In genomic region chr1:37903178-37903577, GRCm38 (mm10) we compare ENCODE assay signal across 8 mouse cellular contexts. TPM values are rescaled to one million over a fixed set of nuclear protein-coding genes. Genes with fewer than 3 reads are reported as not detected.
DNase-seq lines count a peak whose midpoint lies in the region; TF ChIP-seq lines count a peak whose summit lies in the region.
"Had no signal": no experiment of that assay in that cellular context is flagged by ENCODE, and none has a peak within 500 bp of the region (broad histone marks: within the 10 kb centered on the region; RNA-seq: fewer than 3 reads in every experiment).

No protein-coding gene starts in this region.

- H3K36me3 ChIP-seq in E14TG2a.4 (ENCODE audit: insufficient read depth, low read length), result peaks cover 9% of the 10 kb centered on the region
- H3K36me3 ChIP-seq in embryonic facial prominence, embryonic 10.5 days (replicated peaks), result peaks cover 25% of the 10 kb centered on the region

- H3K9me3 ChIP-seq in E14TG2a.4 (ENCODE audit: low read length), result no peaks in the 10 kb centered on the region
- no peaks in the 10 kb centered on the region for H3K9me3 ChIP-seq in embryonic facial prominence, embryonic 10.5 days

- H3K27me3 ChIP-seq in E14TG2a.4 (ENCODE audit: insufficient read depth, low read length), result no peaks in the 10 kb centered on the region
- no peaks in the 10 kb centered on the region for H3K27me3 ChIP-seq in embryonic facial prominence, embryonic 10.5 days (replicated peaks; ENCODE audit: low read depth, poor library complexity, severe bottlenecking)

- no peak overlapping the region for H3K4me3 ChIP-seq in layer of hippocampus, adult 2 months
- no peak overlapping the region for H3K4me3 ChIP-seq in E14TG2a.4 (replicated peaks; ENCODE audit: low read length)
- no peak overlapping the region for H3K4me3 ChIP-seq in embryonic facial prominence, embryonic 10.5 days

- peak overlapping the region; percentile 15; the same call in 1 of the 2 replicates for H3K27ac ChIP-seq in layer of hippocampus, adult 2 months
- H3K27ac ChIP-seq in embryonic facial prominence, embryonic 10.5 days (replicated peaks), result no peak overlapping the region

- 39% methylated on average over 6 of the region's 6 CpGs for WGBS in embryonic facial prominence, embryonic 10.5 days

- peaks cover 23% of the 10 kb centered on the region for H3K4me1 ChIP-seq in E14TG2a.4 (replicated peaks; ENCODE audit: low read depth, low read length)
- no peaks in the 10 kb centered on the region for H3K4me1 ChIP-seq in embryonic facial prominence, embryonic 10.5 days

- peak; percentile 79 for TF ChIP-seq CTCF in layer of hippocampus, adult 2 months (conservative IDR thresholded peaks at IDR 0.05)
- TF ChIP-seq CTCF in E14TG2a.4 (conservative IDR thresholded peaks at IDR 0.05; ENCODE audit: low read length), result peak; percentile 18

- DNase-seq in layer of hippocampus, adult 2 months (ENCODE audit: low spot score in 2 of 2), result peak in 1 of 2 experiments; percentile 39
- no peak for DNase-seq in layer of hippocampus, adult 9-10 months (ENCODE audit: low spot score)
- DNase-seq in A20 (ENCODE audit: low read depth, low spot score), result peak; percentile 57
- DNase-seq in embryonic facial prominence, embryonic 10.5 days (ENCODE audit: low spot score), result peak; percentile 22
- peak; percentile 31 for DNase-seq in mesoderm, embryonic 11.5 days (ENCODE audit: low read depth, low spot score)
- no peak for DNase-seq in natural killer cell, adult 2 months (ENCODE audit: low spot score in 2 of 2)

RNA-seq across cellular contexts. Expression of gene Mrpl30, which starts 12.9 kb away (rescaled TPM):
- total RNA-seq in layer of hippocampus, adult 2 months (2021), result 100 to 1,000 TPM; 134 to 142 TPM
- polyA plus RNA-seq in embryonic facial prominence, embryonic 10.5 days (2016; fragmentation: Nextera tagmentation; extraction: Ambion mirVana), result 246 and 254 TPM in 2 replicates

RNA-seq across cellular contexts. Expression of gene Mitd1, which starts 13.0 kb away (rescaled TPM):
- 10 to 100 TPM; 11.0 to 12.2 TPM for total RNA-seq in layer of hippocampus, adult 2 months (2021)
- polyA plus RNA-seq in embryonic facial prominence, embryonic 10.5 days (2016; fragmentation: Nextera tagmentation; extraction: Ambion mirVana), result 23.9 and 28.1 TPM in 2 replicates

RNA-seq across cellular contexts. Expression of gene Lyg2, which starts 13.1 kb away (rescaled TPM):
- not detected for total RNA-seq in layer of hippocampus, adult 2 months (2021)
- polyA plus RNA-seq in embryonic facial prominence, embryonic 10.5 days (2016; fragmentation: Nextera tagmentation; extraction: Ambion mirVana), result not detected in 2 replicates
- polyA plus RNA-seq: frontal cortex, adult 2 months had no signal

RNA-seq across cellular contexts. Expression of gene Lipt1, which starts 31.6 kb away (rescaled TPM):
- total RNA-seq in layer of hippocampus, adult 2 months (2021), result 1 to 10 TPM; 6.9 to 7.4 TPM
- polyA plus RNA-seq in embryonic facial prominence, embryonic 10.5 days (2016; fragmentation: Nextera tagmentation; extraction: Ambion mirVana), result 7.9 and 8.9 TPM in 2 replicates

RNA-seq across cellular contexts. Expression of gene Tsga10, which starts 36.9 kb away (rescaled TPM):
- total RNA-seq in layer of hippocampus, adult 2 months (2021), result 10 to 100 TPM; 24.8 to 28.6 TPM
- polyA plus RNA-seq in embryonic facial prominence, embryonic 10.5 days (2016; fragmentation: Nextera tagmentation; extraction: Ambion mirVana), result 6.6 and 7.5 TPM in 2 replicates

Comparison
In these comparisons a context has a peak if more than half of its experiments do, and no peak if none do; other contexts are left out.
1. DNase-seq: peak in A20 (single experiment), embryonic facial prominence, embryonic 10.5 days (single experiment) and mesoderm, embryonic 11.5 days (single experiment); none in layer of hippocampus, adult 9-10 months (single experiment) and natural killer cell, adult 2 months (0 of 2).